Mouse (Mus musculus): ENCODE data around the gene Ebf3. TPM values are rescaled to one million over a fixed set of nuclear protein-coding genes. Genes with fewer than 3 reads are reported as not detected.
A peak's percentile ranks its signal among the peaks of the same experiment; 100 is the strongest.

Ebf3 gene
- polyA plus RNA-seq, 1 experiment from 2014 or later: 23.9 TPM

DNA sequence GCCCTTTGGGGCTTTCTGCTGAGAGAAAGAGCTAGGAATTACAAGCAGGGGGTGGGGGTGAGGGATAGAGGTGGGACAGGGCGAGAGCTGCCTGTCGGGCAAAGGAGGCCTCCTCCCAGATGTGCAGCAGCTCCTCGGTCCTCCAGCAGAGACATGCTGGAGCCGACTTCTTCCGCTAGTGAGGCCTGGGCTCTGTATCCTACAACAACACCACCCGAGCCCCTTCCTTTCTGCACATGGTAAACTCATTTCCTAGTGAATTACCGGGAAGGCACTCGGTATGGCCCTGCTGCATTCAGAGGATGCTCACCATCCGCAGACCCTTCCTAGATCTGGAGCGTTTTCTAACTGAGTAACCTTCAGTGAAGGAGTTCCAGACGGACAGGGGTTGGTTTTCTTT, 14.1 kb downstream of the Ebf3 start:
- ATAC-seq (ENCODE audit: low read depth): no peak
- Histone ChIP-seq H3K4me3 (peak overlapping the region; percentile 4; the same call in 1 of the 2 replicates), H3K27me3 (peaks cover 9% of the 10 kb centered on the region; the same call in 1 of the 2 replicates), H3K4me2 (peak overlapping the region; percentile 62), H3K27ac (replicated peaks) (peak overlapping the region; percentile 35; the same call in 1 of the 2 replicates), H3K9me3 (no peaks in the 10 kb centered on the region), H3K9ac (peak overlapping the region; percentile 54), H3K4me1 (replicated peaks) (peaks cover 97% of the 10 kb centered on the region), H3K36me3 (peaks cover 20% of the 10 kb centered on the region)
- WGBS: 47% methylated on average over 11 of the region's 11 CpGs

DNA sequence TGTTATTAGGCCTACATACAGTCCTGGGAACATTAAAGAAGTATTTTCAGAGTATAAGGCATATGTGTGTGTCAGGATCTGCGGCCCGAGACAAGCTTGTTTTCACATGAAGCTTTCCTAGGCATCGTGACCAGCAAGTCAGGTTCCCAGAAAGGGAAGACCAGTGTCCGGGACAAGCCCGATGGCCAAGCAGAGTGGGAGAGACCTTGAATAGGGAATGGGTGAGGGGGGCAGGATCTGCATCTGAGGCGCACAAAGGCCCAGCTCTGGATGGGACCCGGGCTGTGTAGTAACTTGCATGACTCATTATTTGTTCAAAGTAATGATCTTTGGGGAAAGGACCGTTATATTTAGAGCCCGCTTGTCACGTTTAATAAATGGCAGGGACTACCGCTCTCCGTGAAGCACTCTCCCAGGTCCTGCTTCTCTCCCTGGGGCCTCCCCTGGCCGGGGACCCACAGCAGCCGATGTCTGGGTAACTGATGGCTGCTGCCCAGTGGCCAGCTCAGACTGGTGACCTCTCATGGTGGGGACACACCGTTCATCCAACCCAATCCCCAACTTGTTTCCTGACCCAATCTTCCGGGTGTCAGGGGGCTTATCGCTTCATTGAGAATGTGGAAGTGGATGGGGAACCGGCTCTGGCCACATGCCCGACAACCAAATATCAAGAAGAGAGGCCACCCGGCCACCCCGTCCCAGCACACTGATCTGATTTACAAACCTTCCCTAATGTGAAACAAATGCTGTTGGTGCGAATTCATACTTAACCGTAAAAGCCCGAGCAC, 16.5 kb downstream of the Ebf3 start:
- 34% methylated on average over 24 of the region's 24 CpGs for WGBS
- Histone ChIP-seq H3K4me3 (peak overlapping the region; percentile 8; the same call in 1 of the 2 replicates), H3K9me3 (no peaks in the 10 kb centered on the region), H3K27ac (replicated peaks) (peak overlapping the region; percentile 79), H3K9ac (peak overlapping the region; percentile 56), H3K4me1 (replicated peaks) (peaks cover 97% of the 10 kb centered on the region), H3K4me2 (peak overlapping the region; percentile 62), H3K27me3 (peaks cover 9% of the 10 kb centered on the region; the same call in 1 of the 2 replicates), H3K36me3 (peaks cover 20% of the 10 kb centered on the region)
- peak; percentile 12; the same call in 1 of the 2 replicates for ATAC-seq (ENCODE audit: low read depth)

DNA sequence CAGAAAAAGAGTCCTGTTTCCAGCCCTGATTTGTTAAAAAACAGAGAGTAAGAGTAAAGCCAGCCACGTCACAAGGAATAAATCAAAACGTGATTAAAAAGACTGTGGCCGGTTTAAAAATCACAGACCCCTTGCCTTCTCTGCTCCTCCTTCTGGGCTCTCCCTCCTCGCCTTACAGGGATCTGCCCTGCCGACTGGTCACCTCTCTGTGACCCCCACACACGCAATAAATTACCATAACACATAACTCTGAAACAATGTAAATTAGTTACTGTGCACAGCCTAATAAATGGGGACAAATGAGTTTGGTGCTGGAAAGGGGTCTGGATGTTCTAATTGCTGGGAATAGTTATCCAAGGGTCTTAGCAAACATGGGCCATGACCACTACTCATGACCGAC, 17.1 kb downstream of the Ebf3 start:
- no peaks in the 10 kb centered on the region for H3K9me3 ChIP-seq
- peak overlapping the region; percentile 56 for H3K9ac ChIP-seq
- H3K36me3 ChIP-seq: peaks cover 27% of the 10 kb centered on the region
- H3K27me3 ChIP-seq: peaks cover 9% of the 10 kb centered on the region; the same call in 1 of the 2 replicates
- peak overlapping the region; percentile 79 for H3K27ac ChIP-seq (replicated peaks)
- no peak for ATAC-seq (ENCODE audit: low read depth)
- 0 out of 2 replicates have a peak overlapping the region, but pooled peaks have one; percentile 14 for H3K4me3 ChIP-seq
- 24% methylated on average over 7 of the region's 7 CpGs for WGBS
- H3K4me2 ChIP-seq: peak overlapping the region; percentile 62
- H3K4me1 ChIP-seq (replicated peaks): peaks cover 97% of the 10 kb centered on the region

DNA sequence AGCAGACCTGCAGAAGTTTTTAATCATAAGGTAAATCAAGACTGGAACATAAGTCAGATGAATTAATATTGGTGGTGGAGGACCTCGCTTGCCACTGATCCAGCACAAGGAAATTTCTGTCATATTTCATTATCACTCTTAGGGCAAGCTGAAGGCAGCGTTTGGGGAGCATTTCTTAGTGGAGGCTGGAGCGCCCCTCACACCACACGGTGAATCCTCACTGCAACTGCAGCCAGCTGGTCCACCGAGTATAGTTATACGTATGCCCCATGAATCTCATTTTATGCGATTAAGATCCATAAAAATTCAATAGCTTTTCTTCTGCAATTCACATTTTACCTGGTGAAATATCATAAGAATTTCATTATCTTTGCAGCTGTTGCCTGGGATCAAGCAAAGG, 18.6 kb downstream of the Ebf3 start:
- peak overlapping the region; percentile 62; the same call in 1 of the 2 replicates for H3K4me2 ChIP-seq

DNA sequence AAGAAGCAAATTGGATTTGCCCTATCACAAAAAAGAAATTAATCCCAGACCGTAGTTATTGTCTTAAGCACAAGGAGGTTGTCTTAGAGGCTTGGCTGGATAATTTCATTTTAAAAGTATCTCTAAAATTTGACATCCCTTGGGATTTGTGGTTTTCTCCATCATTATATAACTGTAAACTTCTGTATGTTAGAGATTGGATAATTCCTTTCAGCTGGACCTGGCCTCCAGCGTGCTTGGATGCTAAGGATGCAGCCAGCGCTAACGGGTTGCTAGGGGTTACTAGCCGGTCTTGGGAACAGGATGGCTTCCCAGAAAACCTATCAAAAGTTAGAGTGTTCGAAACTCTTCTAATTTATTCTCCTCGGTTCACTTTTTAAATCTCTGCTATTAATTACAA, 19.8 kb downstream of the Ebf3 start:
- H3K4me2 ChIP-seq: peak overlapping the region; percentile 27; the same call in 1 of the 2 replicates
- peaks cover 19% of the 10 kb centered on the region; the same call in 1 of the 2 replicates for H3K36me3 ChIP-seq
- no peaks in the 10 kb centered on the region for H3K9me3 ChIP-seq
- peaks cover 97% of the 10 kb centered on the region for H3K4me1 ChIP-seq (replicated peaks)
- WGBS: 60% methylated on average over 7 of the region's 7 CpGs
- H3K27me3 ChIP-seq: peaks cover 2% of the 10 kb centered on the region; the same call in 1 of the 2 replicates
- no peak overlapping the region for H3K27ac ChIP-seq (replicated peaks)
- H3K4me3 ChIP-seq: no peak overlapping the region
- ATAC-seq (ENCODE audit: low read depth): no peak
- H3K9ac ChIP-seq: no peak overlapping the region; the same call in 1 of the 2 replicates

More for the DNA sequence above, 18.6 kb downstream of the Ebf3 start:
- Histone ChIP-seq H3K4me3 (no peak overlapping the region), H3K27me3 (peaks cover 9% of the 10 kb centered on the region; the same call in 1 of the 2 replicates), H3K4me1 (replicated peaks) (peaks cover 97% of the 10 kb centered on the region), H3K36me3 (peaks cover 28% of the 10 kb centered on the region), H3K27ac (replicated peaks) (peak overlapping the region; percentile 79; the same call in 1 of the 2 replicates), H3K9ac (no peak overlapping the region), H3K9me3 (no peaks in the 10 kb centered on the region)
- 47% methylated on average over 7 of the region's 7 CpGs for WGBS
- ATAC-seq (ENCODE audit: low read depth): peak; percentile 37; the same call in 1 of the 2 replicates

DNA sequence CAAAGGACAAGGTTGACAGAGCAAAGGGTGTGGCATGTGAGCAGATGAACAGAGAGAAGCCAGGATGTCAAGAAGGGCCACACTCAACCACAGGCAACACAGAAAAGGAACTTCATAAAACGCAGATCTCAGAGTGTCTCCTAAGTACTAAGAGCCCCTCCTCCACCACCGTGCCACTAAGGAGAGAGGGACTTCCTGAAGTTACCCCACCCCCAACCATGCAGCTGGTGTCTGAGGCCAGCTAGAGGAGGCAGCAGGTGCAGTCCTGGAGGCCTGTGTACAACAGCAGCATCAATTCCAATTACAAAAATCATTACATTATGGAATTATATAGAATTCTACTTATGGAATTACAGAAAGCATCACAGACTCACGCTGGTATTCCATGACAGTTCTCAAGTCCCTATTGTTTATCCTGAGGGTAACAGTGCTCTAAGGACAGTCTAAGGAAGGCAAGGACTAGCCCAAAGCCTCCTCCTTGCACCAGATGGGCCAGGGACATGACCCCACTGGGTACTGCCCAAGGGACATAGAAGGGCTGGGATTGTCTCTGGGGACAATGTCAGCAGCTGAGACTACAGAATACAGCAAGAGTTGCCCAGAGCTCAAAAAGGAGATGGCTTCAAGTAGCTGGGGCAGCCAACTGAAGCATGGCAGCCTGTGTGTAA, 24.8 kb downstream of the Ebf3 start:
- H3K9ac ChIP-seq: no peak overlapping the region
- ATAC-seq (ENCODE audit: low read depth): no peak
- H3K4me2 ChIP-seq: no peak overlapping the region
- H3K36me3 ChIP-seq: peaks cover 11% of the 10 kb centered on the region; the same call in 1 of the 2 replicates
- H3K4me3 ChIP-seq: no peak overlapping the region
- peaks cover 99% of the 10 kb centered on the region for H3K4me1 ChIP-seq (replicated peaks)
- H3K9me3 ChIP-seq: no peaks in the 10 kb centered on the region
- no peaks in the 10 kb centered on the region for H3K27me3 ChIP-seq
- 26% methylated on average over 3 of the region's 3 CpGs for WGBS
- peak overlapping the region; percentile 14; the same call in 1 of the 2 replicates for H3K27ac ChIP-seq (replicated peaks)

DNA sequence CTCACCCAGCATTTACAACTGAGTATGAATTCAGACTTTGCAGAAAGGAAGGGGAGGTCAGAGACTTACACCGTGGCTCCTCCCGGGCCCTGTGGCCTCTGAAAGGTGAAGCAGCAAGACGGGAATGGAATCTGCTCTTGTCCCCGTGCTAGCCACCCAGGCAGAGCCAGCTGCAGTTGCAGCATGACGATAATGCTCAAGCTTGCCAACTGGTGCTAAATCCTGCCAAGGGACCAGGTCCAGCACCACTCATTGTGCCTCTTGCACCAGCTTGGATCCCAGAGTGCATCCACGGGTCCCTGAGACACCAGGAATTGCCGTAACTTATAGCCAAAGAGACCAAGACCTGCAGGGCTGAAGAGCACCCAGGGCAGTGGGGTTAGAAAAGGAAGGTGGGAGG, 36.1 kb downstream of the Ebf3 start:
- no peak for ATAC-seq (ENCODE audit: low read depth)
- Histone ChIP-seq H3K27ac (replicated peaks) (0 out of 2 replicates have a peak overlapping the region, but pooled peaks have one; percentile 6), H3K4me3 (no peak overlapping the region), H3K4me2 (no peak overlapping the region), H3K4me1 (replicated peaks) (peaks cover 73% of the 10 kb centered on the region), H3K36me3 (no peaks in the 10 kb centered on the region), H3K9me3 (no peaks in the 10 kb centered on the region), H3K27me3 (no peaks in the 10 kb centered on the region), H3K9ac (no peak overlapping the region)
- WGBS: 79% methylated on average over 7 of the region's 7 CpGs

DNA sequence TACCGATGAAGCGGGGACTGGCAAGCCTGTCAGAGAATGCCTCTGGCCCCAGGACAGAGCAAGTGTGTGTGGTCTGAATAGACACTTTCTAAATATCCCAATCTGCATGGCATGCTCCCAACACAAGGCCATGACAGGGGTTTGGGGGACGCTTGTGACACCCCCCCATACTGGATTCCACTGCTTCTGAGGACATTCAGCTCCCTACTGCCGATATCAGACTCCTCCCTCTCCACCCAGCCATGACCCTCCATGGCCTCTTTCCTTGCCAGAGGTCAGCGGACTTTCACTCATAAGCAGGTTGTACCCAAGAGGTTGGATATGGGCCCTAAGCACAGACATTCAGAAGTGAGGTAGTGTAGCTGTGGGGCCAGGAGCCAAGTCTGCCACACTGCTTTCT, 36.5 kb downstream of the Ebf3 start:
- WGBS: 90% methylated on average over 5 of the region's 5 CpGs
- Histone ChIP-seq H3K9ac (no peak overlapping the region), H3K36me3 (no peaks in the 10 kb centered on the region), H3K4me3 (no peak overlapping the region), H3K27me3 (no peaks in the 10 kb centered on the region), H3K27ac (replicated peaks) (0 out of 2 replicates have a peak overlapping the region, but pooled peaks have one; percentile 6), H3K4me2 (no peak overlapping the region), H3K4me1 (replicated peaks) (peaks cover 74% of the 10 kb centered on the region), H3K9me3 (no peaks in the 10 kb centered on the region)
- no peak for ATAC-seq (ENCODE audit: low read depth)

DNA sequence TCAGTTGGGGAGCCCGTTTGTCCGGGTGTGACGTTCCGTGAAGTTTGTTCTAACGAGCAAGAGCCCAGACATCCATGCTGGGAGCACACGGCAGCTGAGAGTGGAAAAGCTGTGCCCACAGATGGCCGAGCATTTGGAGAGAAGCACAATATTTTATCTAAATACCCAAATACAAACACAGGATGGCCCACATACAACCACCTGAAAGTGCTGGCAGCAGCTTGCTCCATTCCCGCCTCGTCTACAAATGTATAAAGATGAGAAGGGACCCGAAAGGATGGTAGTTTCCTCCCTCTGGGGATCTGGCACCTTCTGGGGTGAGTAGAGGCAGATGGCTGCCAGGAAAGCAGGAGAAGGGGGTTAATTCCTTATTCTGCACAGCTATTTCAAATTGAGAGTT, 42.0 kb downstream of the Ebf3 start:
- Histone ChIP-seq H3K27ac (replicated peaks) (no peak overlapping the region), H3K36me3 (no peaks in the 10 kb centered on the region), H3K27me3 (no peaks in the 10 kb centered on the region), H3K4me3 (no peak overlapping the region), H3K4me1 (replicated peaks) (peaks cover 91% of the 10 kb centered on the region), H3K9me3 (no peaks in the 10 kb centered on the region), H3K9ac (no peak overlapping the region), H3K4me2 (no peak overlapping the region)
- ATAC-seq (ENCODE audit: low read depth): no peak
- 70% methylated on average over 10 of the region's 10 CpGs for WGBS

DNA sequence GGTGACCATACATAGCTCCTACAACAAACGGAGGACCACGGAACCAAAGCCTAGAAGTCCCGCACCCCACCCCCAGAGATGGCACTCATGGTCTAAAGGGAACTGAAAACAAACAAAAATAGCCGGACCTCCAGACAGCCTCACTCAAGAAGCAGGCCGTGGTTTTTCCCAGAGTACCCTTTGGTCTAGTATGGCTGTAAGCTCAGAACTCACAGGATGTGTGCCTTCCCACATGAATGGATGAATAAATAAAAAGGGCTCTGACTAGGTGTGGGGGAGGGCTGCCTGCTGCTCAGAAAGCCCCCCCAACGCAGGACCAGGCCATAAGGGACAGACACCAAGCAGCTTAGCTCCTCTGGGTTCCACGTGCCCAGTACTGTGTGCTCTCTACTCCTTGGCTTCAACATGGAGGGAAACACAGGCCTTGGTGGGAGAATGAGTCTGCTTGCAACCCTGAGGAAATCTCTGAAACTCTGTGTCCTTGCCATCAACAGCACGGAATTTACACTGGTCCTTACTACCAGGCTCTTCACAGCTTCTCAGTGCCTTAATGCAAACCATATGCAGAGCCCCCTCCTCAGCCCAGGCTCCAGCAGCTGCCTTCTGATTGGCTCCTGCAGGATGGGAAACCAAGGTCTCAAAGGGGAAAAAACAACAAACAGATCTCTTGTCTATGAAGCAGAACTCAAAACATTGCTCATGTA, 45.6 kb downstream of the Ebf3 start:
- peaks cover 97% of the 10 kb centered on the region for H3K4me1 ChIP-seq (replicated peaks)
- H3K27ac ChIP-seq (replicated peaks): peak overlapping the region; percentile 68
- peak overlapping the region; percentile 47; the same call in 1 of the 2 replicates for H3K4me2 ChIP-seq
- WGBS: 72% methylated on average over 8 of the region's 8 CpGs
- no peaks in the 10 kb centered on the region for H3K27me3 ChIP-seq
- H3K36me3 ChIP-seq: no peaks in the 10 kb centered on the region
- no peak overlapping the region for H3K4me3 ChIP-seq
- ATAC-seq (ENCODE audit: low read depth): no peak
- H3K9me3 ChIP-seq: no peaks in the 10 kb centered on the region
- H3K9ac ChIP-seq: peak overlapping the region; percentile 9; the same call in 1 of the 2 replicates

DNA sequence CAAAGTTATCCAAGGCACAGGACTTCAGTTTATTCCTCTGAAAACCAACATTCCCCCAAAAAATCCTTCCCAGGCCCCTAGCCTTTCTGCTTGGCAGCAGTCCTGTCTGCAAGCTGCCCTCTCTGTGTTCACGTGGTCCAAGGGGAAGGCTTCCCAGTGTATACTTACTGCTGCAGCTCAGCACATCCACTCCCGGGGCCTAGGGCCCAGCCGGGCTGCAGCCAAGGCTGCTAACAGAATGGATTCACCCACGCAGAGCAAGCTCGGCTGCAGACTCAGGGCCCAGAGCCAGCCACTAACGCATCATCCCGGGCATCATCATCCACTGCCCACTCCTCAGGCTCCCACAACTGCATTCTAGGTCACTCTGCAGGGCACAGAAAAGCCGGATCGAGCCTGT, 46.8 kb downstream of the Ebf3 start:
- Histone ChIP-seq H3K36me3 (no peaks in the 10 kb centered on the region), H3K9me3 (no peaks in the 10 kb centered on the region), H3K4me2 (peak overlapping the region; percentile 47), H3K4me1 (replicated peaks) (peaks cover 97% of the 10 kb centered on the region), H3K27ac (replicated peaks) (peak overlapping the region; percentile 68), H3K4me3 (no peak overlapping the region; the same call in 1 of the 2 replicates), H3K27me3 (no peaks in the 10 kb centered on the region), H3K9ac (peak overlapping the region; percentile 58)
- ATAC-seq (ENCODE audit: low read depth): 0 out of 2 replicates have a peak, but pooled peaks have one; percentile 42
- WGBS: 59% methylated on average over 9 of the region's 9 CpGs
